Comparison of ENCODE assay signal across 30 mouse cellular contexts in genomic region chr13:116087140-116087539, GRCm38 (mm10).
DNase-seq lines count a peak whose midpoint lies in the region; ATAC-seq lines count a peak whose summit lies in the region.
"Had no signal": no experiment of that assay in that cellular context is flagged by ENCODE, and none has a peak within 500 bp of the region (broad histone marks: within the 10 kb centered on the region; RNA-seq: fewer than 3 reads in every experiment).

No protein-coding gene starts in this region.

- no peak overlapping the region for H3K4me2 ChIP-seq in forebrain, embryonic 12.5 days
- H3K4me2 ChIP-seq in neural tube, embryonic 13.5 days, result no peak overlapping the region
- H3K4me2 ChIP-seq in hindbrain, embryonic 14.5 days (replicated peaks), result no peak overlapping the region
- H3K4me2 ChIP-seq in liver, embryonic 11.5 days, result no peak overlapping the region
- H3K4me2 ChIP-seq: embryonic facial prominence, embryonic 12.5 days; liver, embryonic 13.5 days; stomach, embryonic 15.5 days had no signal

- no peak overlapping the region for H3K9ac ChIP-seq in forebrain, embryonic 12.5 days
- H3K9ac ChIP-seq in neural tube, embryonic 13.5 days, result no peak overlapping the region
- no peak overlapping the region for H3K9ac ChIP-seq in hindbrain, embryonic 14.5 days
- no peak overlapping the region for H3K9ac ChIP-seq in liver, embryonic 11.5 days (ENCODE audit: low read depth, low read length)
- H3K9ac ChIP-seq: embryonic facial prominence, embryonic 12.5 days; liver, embryonic 13.5 days; stomach, embryonic 15.5 days had no signal

- H3K4me1 ChIP-seq in forebrain, embryonic 12.5 days, result no peaks in the 10 kb centered on the region; the same call in 1 of the 2 replicates
- H3K4me1 ChIP-seq in forebrain, embryonic 10.5 days, result no peaks in the 10 kb centered on the region
- peaks cover 8% of the 10 kb centered on the region for H3K4me1 ChIP-seq in neural tube, embryonic 13.5 days (replicated peaks)
- H3K4me1 ChIP-seq in hindbrain, embryonic 14.5 days (replicated peaks; ENCODE audit: control insufficient read depth, insufficient read depth, low read length), result no peaks in the 10 kb centered on the region
- no peaks in the 10 kb centered on the region for H3K4me1 ChIP-seq in liver, embryonic 11.5 days (replicated peaks; ENCODE audit: control insufficient read depth, insufficient read depth, low read length)
- H3K4me1 ChIP-seq: embryonic facial prominence, embryonic 12.5 days; liver, embryonic 13.5 days; megakaryocyte, embryonic 14.5 days; stomach, embryonic 15.5 days had no signal

- no peak overlapping the region for H3K27ac ChIP-seq in forebrain, embryonic 12.5 days
- no peak overlapping the region for H3K27ac ChIP-seq in forebrain, embryonic 10.5 days
- H3K27ac ChIP-seq in neural tube, embryonic 13.5 days (replicated peaks), result no peak overlapping the region
- H3K27ac ChIP-seq in hindbrain, embryonic 14.5 days, result no peak overlapping the region
- H3K27ac ChIP-seq in liver, embryonic 11.5 days (ENCODE audit: low read depth, low read length), result no peak overlapping the region
- H3K27ac ChIP-seq: embryonic facial prominence, embryonic 12.5 days; kidney, postnatal 0 days; liver, embryonic 13.5 days; stomach, embryonic 15.5 days had no signal

- no peaks in the 10 kb centered on the region for H3K27me3 ChIP-seq in forebrain, embryonic 12.5 days
- peaks cover 5% of the 10 kb centered on the region; the same call in 1 of the 2 replicates for H3K27me3 ChIP-seq in forebrain, embryonic 10.5 days (ENCODE audit: poor library complexity, severe bottlenecking)
- H3K27me3 ChIP-seq in neural tube, embryonic 13.5 days, result no peaks in the 10 kb centered on the region
- no peaks in the 10 kb centered on the region for H3K27me3 ChIP-seq in hindbrain, embryonic 14.5 days (ENCODE audit: control insufficient read depth, insufficient read depth, low read length)
- no peaks in the 10 kb centered on the region for H3K27me3 ChIP-seq in liver, embryonic 11.5 days (replicated peaks; ENCODE audit: control insufficient read depth, insufficient read depth, low read length)
- H3K27me3 ChIP-seq: embryonic facial prominence, embryonic 12.5 days; liver, embryonic 13.5 days; megakaryocyte, embryonic 14.5 days; stomach, embryonic 15.5 days had no signal

- H3K36me3 ChIP-seq in forebrain, embryonic 12.5 days (replicated peaks), result no peaks in the 10 kb centered on the region
- no peaks in the 10 kb centered on the region for H3K36me3 ChIP-seq in forebrain, embryonic 10.5 days (replicated peaks)
- H3K36me3 ChIP-seq in neural tube, embryonic 13.5 days, result no peaks in the 10 kb centered on the region
- no peaks in the 10 kb centered on the region for H3K36me3 ChIP-seq in hindbrain, embryonic 14.5 days (replicated peaks; ENCODE audit: control insufficient read depth, insufficient read depth)
- H3K36me3 ChIP-seq in liver, embryonic 11.5 days (ENCODE audit: control insufficient read depth, insufficient read depth, low read length), result no peaks in the 10 kb centered on the region
- H3K36me3 ChIP-seq: embryonic facial prominence, embryonic 12.5 days; G1E; liver, embryonic 13.5 days; stomach, embryonic 15.5 days had no signal

- 41% methylated on average over 1 of the region's 1 CpGs for WGBS in forebrain, embryonic 12.5 days
- 58% methylated on average over 1 of the region's 1 CpGs for WGBS in forebrain, embryonic 10.5 days
- 48% methylated on average over 1 of the region's 1 CpGs for WGBS in neural tube, embryonic 13.5 days
- WGBS in hindbrain, embryonic 14.5 days, result 29% methylated on average over 1 of the region's 1 CpGs
- 94% methylated on average over 1 of the region's 1 CpGs for WGBS in liver, embryonic 11.5 days

- no peak overlapping the region for H3K4me3 ChIP-seq in forebrain, embryonic 12.5 days (replicated peaks)
- H3K4me3 ChIP-seq in forebrain, embryonic 10.5 days, result no peak overlapping the region
- H3K4me3 ChIP-seq in neural tube, embryonic 13.5 days, result no peak overlapping the region
- no peak overlapping the region for H3K4me3 ChIP-seq in hindbrain, embryonic 14.5 days (replicated peaks; ENCODE audit: low read length)
- no peak overlapping the region for H3K4me3 ChIP-seq in liver, embryonic 11.5 days (ENCODE audit: low read depth, low read length)
- H3K4me3 ChIP-seq: embryonic facial prominence, embryonic 12.5 days; liver, embryonic 13.5 days; megakaryocyte, embryonic 14.5 days; stomach, embryonic 15.5 days had no signal

- no peaks in the 10 kb centered on the region for H3K9me3 ChIP-seq in forebrain, embryonic 12.5 days
- H3K9me3 ChIP-seq in forebrain, embryonic 10.5 days, result no peaks in the 10 kb centered on the region
- no peaks in the 10 kb centered on the region for H3K9me3 ChIP-seq in neural tube, embryonic 13.5 days
- no peaks in the 10 kb centered on the region for H3K9me3 ChIP-seq in hindbrain, embryonic 14.5 days (ENCODE audit: control insufficient read depth, low read length)
- no peaks in the 10 kb centered on the region for H3K9me3 ChIP-seq in liver, embryonic 11.5 days (ENCODE audit: control insufficient read depth, low read length)
- H3K9me3 ChIP-seq: embryonic facial prominence, embryonic 12.5 days; G1E; liver, embryonic 13.5 days; megakaryocyte, embryonic 14.5 days; stomach, embryonic 15.5 days had no signal

- ATAC-seq in forebrain, embryonic 12.5 days (ENCODE audit: low FRiP score), result peak; percentile 51
- peak; percentile 27; the same call in 1 of the 2 replicates for ATAC-seq in neural tube, embryonic 13.5 days (ENCODE audit: low read depth)
- ATAC-seq in hindbrain, embryonic 14.5 days (ENCODE audit: low FRiP score), result peak; percentile 57; the same call in 1 of the 2 replicates
- no peak for ATAC-seq in liver, embryonic 11.5 days (replicated peaks; ENCODE audit: low FRiP score)
- ATAC-seq: intestine, embryonic 16.5 days; lung, postnatal 0 days; Patski had no signal

- DNase-seq in forebrain, embryonic 10.5 days (ENCODE audit: extremely low spot score, low spot score), result no peak
- DNase-seq in neural tube, embryonic 10.5 days (ENCODE audit: extremely low spot score, low spot score), result no peak
- no peak for DNase-seq in hindbrain, embryonic 14.5 days (ENCODE audit: low spot score)
- no peak for DNase-seq in retina, postnatal 1 day
- no peak for DNase-seq in liver, embryonic 11.5 days (ENCODE audit: low spot score)
- no peak for DNase-seq in thymus, postnatal 4 days
- DNase-seq: adrenal gland, postnatal 14 days; cerebellum, adult 11-12 months; cerebellum, adult 9-11 months; embryo, embryonic 11 days; gastrocnemius, postnatal 14 days; heart, postnatal 14 days; kidney, adult 8-10 months; kidney, postnatal 4 days; layer of hippocampus, postnatal 36 days; left cerebral cortex, postnatal 4 days; liver, embryonic 13.5 days; lung, adult 18-20 months; lung, postnatal 4 days; right cerebral cortex, postnatal 25 days had no signal
